Mouse (Mus musculus) liver, embryonic 12.5 days (tissue): ENCODE results near the gene Cemip2. TPM values are rescaled to one million over a fixed set of nuclear protein-coding genes. Genes with fewer than 3 reads are reported as not detected.

Source experiments
- ATAC-seq: fragments of 200-750 bp; cut with Nextera tagmentation; 2 replicates; pipeline ENCODE4 v1.8.0; 2017; ENCODE audit warnings: moderate number of reproducible peaks, mild to moderate bottlenecking, moderate library complexity
- H3K27ac ChIP-seq: fragments of 300-500 bp; sonication (generic); 2 replicates; pipeline ENCODE4 v1.5.1; 2016; ENCODE audit warnings: mild to moderate bottlenecking
- H3K27me3 ChIP-seq: fragments of 300-500 bp; sonication (generic); replicated peaks from 2 replicates; pipeline ENCODE4 v1.6.1; 2016; ENCODE audit warnings: mild to moderate bottlenecking, moderate library complexity
- H3K36me3 ChIP-seq: fragments of 300-500 bp; sonication (generic); 2 replicates; pipeline ENCODE4 v1.6.1; 2016; ENCODE audit warnings: mild to moderate bottlenecking, moderate library complexity
- H3K4me1 ChIP-seq: fragments of 300-500 bp; sonication (generic); 2 replicates; pipeline ENCODE4 v1.6.1; 2016
- H3K4me2 ChIP-seq: fragments of 300-500 bp; sonication (generic); 2 replicates; pipeline ENCODE4 v1.6.1; 2016; ENCODE audit warnings: mild to moderate bottlenecking, moderate library complexity
- H3K4me3 ChIP-seq: fragments of 300-500 bp; sonication (generic); 2 replicates; pipeline ENCODE4 v1.5.1; 2016; ENCODE audit warnings: mild to moderate bottlenecking, moderate library complexity
- H3K9ac ChIP-seq: fragments of 300-500 bp; sonication (generic); 2 replicates; pipeline ENCODE4 v1.6.1; 2016; ENCODE audit warnings: mild to moderate bottlenecking, moderate library complexity
- H3K9me3 ChIP-seq: fragments of 300-500 bp; sonication (generic); replicated peaks from 2 replicates; pipeline ENCODE4 v1.6.1; 2016; ENCODE audit warnings: mild to moderate bottlenecking, moderate library complexity
- WGBS: fragments of 180-500 bp; shearing (Covaris S2); methylation state at CpG from one replicate; pipeline ENCODE4 v1.1.7; 2016; ENCODE audit not compliant: insufficient replicate concordance; 5-methylcytosine and 5-hydroxymethylcytosine counted together
- polyA plus RNA-seq: library from polyadenylated mRNA; unstranded; fragments of >200 nt; fragmentation: Nextera tagmentation; extraction: Ambion mirVana; gene quantifications from 2 replicates; pipeline ENCODE4 v1.2.1, GENCODE M21; 2016

The Cemip2 gene
- polyA plus RNA-seq, 1 experiment from 2014 or later: 13.7 TPM

DNA sequence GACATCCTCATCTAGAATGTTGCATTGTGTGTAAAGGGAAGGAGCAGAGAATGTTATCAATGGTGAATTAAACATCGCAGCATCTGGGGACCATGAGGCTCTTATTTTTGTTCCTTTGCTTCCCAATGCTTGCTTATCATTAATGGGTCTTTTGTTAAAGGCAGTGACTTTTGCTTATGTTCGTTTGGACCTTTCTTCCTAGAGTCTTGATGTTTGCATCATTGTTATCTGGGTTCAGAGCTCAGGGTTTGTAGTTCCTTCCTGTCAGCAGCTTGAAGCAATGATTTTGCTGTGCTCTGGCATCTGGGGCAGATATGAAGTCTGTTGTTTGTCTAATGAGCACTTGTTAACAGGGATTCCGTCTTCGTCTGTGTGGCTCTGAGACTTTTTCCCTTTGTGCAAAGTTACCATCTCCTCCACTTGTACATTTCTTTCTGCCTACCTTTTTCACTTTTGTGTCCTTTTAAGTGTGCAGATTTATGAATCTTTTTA lies 108.1 kb downstream of the Cemip2 start:
- Histone ChIP-seq H3K27ac (no peak overlapping the region), H3K9me3 (no peaks in the 10 kb centered on the region), H3K4me2 (no peak overlapping the region), H3K4me3 (no peak overlapping the region), H3K27me3 (no peaks in the 10 kb centered on the region), H3K4me1 (no peaks in the 10 kb centered on the region), H3K9ac (no peak overlapping the region), H3K36me3 (no peaks in the 10 kb centered on the region)
- ATAC-seq: no peak
- 30% methylated on average over 4 of the region's 4 CpGs for WGBS

DNA sequence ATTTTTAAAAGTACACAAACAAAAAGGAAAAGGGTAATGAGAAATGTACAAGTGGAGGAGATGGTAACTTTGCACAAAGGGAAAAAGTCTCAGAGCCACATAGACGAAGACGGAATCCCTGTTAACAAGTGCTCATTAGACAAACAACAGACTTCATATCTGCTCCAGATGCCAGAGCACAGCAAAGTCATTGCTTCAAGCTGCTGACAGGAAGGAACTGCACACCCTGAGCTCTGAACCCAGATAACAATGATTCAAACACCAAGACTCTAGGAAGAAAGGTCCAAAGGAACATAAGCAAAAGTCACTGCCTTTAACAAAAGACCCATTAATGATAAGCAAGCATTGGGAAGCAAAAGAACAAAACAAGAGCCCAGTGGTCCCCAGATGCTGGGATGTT lies 112.6 kb downstream of the Cemip2 start:
- Histone ChIP-seq H3K27ac (no peak overlapping the region), H3K9ac (no peak overlapping the region), H3K27me3 (no peaks in the 10 kb centered on the region), H3K4me1 (no peaks in the 10 kb centered on the region), H3K9me3 (no peaks in the 10 kb centered on the region), H3K4me3 (no peak overlapping the region), H3K36me3 (no peaks in the 10 kb centered on the region), H3K4me2 (no peak overlapping the region)
- WGBS: 17% methylated on average over 2 of the region's 2 CpGs
- no peak for ATAC-seq

DNA sequence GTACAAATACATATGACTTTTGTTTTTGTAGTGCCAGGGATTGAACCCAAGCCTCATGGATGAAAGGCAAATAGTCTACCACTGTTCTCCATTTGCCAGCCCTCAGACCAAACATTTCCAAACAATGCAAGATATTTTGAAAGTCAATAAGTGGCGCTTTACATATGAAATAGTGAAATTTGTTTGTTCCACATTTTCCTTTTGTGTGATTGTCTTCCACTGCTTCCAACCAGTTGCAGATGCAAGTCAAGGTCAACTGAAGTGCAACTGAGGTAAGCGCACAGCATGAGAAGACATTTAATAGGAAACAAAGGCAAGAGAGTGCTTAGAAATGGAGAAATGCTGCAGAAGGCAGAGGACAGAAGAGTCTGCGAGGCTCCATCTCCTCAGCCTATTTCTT lies 116.7 kb downstream of the Cemip2 start:
- no peaks in the 10 kb centered on the region for H3K9me3 ChIP-seq
- no peak overlapping the region for H3K9ac ChIP-seq
- no peaks in the 10 kb centered on the region for H3K4me1 ChIP-seq
- no peaks in the 10 kb centered on the region for H3K36me3 ChIP-seq
- 77% methylated on average over 3 of the region's 3 CpGs for WGBS
- H3K27ac ChIP-seq: no peak overlapping the region
- no peaks in the 10 kb centered on the region for H3K27me3 ChIP-seq
- no peak overlapping the region for H3K4me2 ChIP-seq
- H3K4me3 ChIP-seq: no peak overlapping the region
- no peak for ATAC-seq

DNA sequence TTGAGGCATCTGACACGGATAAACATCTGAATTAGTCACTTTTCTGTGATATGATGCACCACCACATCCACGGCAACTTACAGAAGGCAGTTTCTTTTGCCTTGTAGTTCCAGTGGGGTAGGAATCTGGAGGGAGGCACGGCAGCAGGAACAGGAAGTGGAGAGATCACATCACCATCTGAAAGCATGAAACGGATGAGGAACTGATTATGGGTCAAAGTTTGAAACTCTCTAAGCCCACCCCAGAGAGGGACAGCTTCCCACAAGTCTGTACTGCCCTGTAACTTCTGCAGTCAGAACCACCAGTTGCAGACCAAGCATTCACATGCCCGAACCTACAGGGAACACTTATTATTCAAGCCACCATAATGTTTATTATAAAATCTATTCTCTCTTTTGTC lies 117.4 kb downstream of the Cemip2 start:
- Histone ChIP-seq H3K4me1 (no peaks in the 10 kb centered on the region), H3K27ac (no peak overlapping the region), H3K9me3 (no peaks in the 10 kb centered on the region), H3K36me3 (no peaks in the 10 kb centered on the region), H3K4me2 (no peak overlapping the region), H3K9ac (no peak overlapping the region), H3K27me3 (no peaks in the 10 kb centered on the region), H3K4me3 (no peak overlapping the region)
- no peak for ATAC-seq
- 30% methylated on average over 5 of the region's 5 CpGs for WGBS

DNA sequence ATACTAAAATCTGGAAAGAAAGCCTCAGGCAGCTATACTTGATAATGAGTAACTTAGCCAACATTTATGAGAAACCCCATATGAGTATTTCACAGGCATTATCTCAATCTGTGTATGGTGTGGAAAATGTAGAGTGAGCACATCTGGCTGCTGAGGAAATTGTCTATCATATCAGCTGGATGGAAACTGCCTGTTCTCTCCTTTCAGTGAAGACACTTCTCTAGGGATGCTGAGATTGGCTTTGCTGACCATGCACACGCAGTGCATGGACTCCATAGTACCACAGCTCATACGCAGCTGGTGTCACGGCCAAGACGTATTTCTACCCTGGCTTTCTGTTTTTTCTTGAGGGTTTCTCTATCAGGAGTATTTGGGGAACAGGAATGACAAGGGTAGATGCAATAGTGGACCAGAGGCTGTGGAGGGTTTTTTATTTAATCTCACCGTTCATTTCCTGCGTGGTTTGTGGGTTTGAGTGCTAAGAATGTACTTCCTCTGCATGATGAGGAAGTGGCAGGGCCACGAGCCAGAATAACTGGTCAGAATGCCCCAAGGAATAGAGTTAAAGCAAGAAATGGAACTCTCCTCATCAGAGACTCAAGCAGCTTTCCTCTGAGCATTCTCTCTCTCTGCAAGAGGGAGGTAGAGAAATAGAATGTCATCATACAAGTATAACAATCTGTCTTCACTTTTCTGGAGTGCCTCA lies 119.1 kb downstream of the Cemip2 start:
- Histone ChIP-seq H3K27ac (no peak overlapping the region), H3K4me2 (no peak overlapping the region), H3K9ac (no peak overlapping the region), H3K4me1 (no peaks in the 10 kb centered on the region), H3K4me3 (no peak overlapping the region), H3K36me3 (no peaks in the 10 kb centered on the region), H3K27me3 (no peaks in the 10 kb centered on the region), H3K9me3 (no peaks in the 10 kb centered on the region)
- WGBS: 15% methylated on average over 7 of the region's 7 CpGs
- no peak for ATAC-seq

DNA sequence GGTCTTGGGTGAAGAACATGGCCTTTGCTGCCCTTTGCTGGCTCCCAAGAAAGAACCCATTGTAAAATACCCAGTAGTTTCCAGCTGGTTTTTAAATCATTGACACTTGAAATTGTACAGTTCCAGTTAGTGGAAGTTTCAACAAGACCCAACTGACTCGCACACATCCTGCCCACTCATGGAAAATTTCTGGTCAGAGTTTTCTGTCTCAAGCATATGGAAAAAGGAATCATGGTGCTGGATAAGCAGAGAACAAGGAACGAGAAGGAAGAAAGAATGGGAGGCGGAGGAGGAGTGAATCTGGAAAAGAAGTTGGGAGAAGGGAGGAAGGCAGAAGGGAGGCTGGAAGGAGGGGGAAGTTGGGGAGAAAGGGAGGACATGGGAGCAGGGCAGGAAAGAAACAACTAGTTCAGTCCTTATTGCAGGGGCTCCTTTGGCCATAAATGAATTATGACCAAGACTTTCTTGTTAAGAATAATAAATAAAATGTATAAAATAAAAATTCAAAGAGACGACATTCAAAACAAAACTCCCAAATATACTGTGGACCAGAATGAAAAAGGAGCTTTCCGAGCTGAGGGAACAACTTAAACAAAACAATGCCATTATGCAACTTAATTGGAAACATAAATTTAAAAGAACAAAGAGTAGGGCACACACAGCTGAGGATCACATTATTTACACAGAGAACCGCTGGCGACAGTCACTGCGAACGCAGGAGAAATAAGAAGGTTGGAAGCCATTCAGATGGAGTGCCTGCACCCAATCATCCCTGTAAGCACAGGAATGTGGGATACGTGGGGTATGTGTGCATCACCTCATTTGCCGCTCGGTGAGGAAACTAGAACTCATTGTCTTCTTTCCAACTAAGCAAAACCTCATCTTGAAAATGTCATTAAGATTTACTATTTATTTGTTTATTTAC lies 120.1 kb downstream of the Cemip2 start:
- H3K4me2 ChIP-seq: no peak overlapping the region
- no peak overlapping the region for H3K9ac ChIP-seq
- no peaks in the 10 kb centered on the region for H3K4me1 ChIP-seq
- no peak for ATAC-seq
- no peaks in the 10 kb centered on the region for H3K36me3 ChIP-seq
- no peak overlapping the region for H3K27ac ChIP-seq
- no peaks in the 10 kb centered on the region for H3K9me3 ChIP-seq
- 70% methylated on average over 12 of the region's 12 CpGs for WGBS
- no peaks in the 10 kb centered on the region for H3K27me3 ChIP-seq
- H3K4me3 ChIP-seq: no peak overlapping the region

Other genes with a start within 250 kb of the Cemip2 start
- 17.6 and 19.6 TPM in 2 replicates for gene 1110059E24Rik, start 125.4 kb upstream of the Cemip2 start, polyA plus RNA-seq
- gene Abhd17b, start 125.2 kb upstream of the Cemip2 start, polyA plus RNA-seq: 12.6 and 12.9 TPM in 2 replicates